Mouse (Mus musculus) stomach, embryonic 15.5 days (tissue): ENCODE measurements around the gene AL732309.1. TPM values are rescaled to one million over a fixed set of nuclear protein-coding genes. Genes with fewer than 3 reads are reported as not detected.

Experiments
- ATAC-seq: fragments of 200-750 bp; cut with Nextera tagmentation; 2 replicates; pipeline ENCODE4 v1.8.0; 2017; ENCODE audit warnings: low read depth, moderate number of reproducible peaks, moderate TSS enrichment; ENCODE audit not compliant: insufficient read depth, low FRiP score
- H3K27ac ChIP-seq: fragments of 300-500 bp; sonication (generic); 2 replicates; pipeline ENCODE4 v1.5.1; 2015; ENCODE audit warnings: mild to moderate bottlenecking, inconsistent platforms
- H3K27me3 ChIP-seq: fragments of 300-500 bp; sonication (generic); replicated peaks from 2 replicates; pipeline ENCODE4 v1.6.1; 2015; ENCODE audit warnings: inconsistent platforms
- H3K36me3 ChIP-seq: fragments of 300-500 bp; sonication (generic); 2 replicates; pipeline ENCODE4 v1.6.1; 2015; ENCODE audit warnings: inconsistent platforms
- H3K4me1 ChIP-seq: fragments of 300-500 bp; sonication (generic); 2 replicates; pipeline ENCODE4 v1.6.1; 2015; ENCODE audit warnings: inconsistent platforms
- H3K4me2 ChIP-seq: fragments of 300-500 bp; sonication (generic); 2 replicates; pipeline ENCODE4 v1.6.1; 2015; ENCODE audit warnings: mild to moderate bottlenecking, inconsistent platforms
- H3K4me3 ChIP-seq: fragments of 300-500 bp; sonication (generic); replicated peaks from 2 replicates; pipeline ENCODE4 v1.5.1; 2015; ENCODE audit warnings: inconsistent platforms
- H3K9ac ChIP-seq: fragments of 300-500 bp; sonication (generic); 2 replicates; pipeline ENCODE4 v1.6.1; 2015; ENCODE audit warnings: inconsistent platforms
- H3K9me3 ChIP-seq: fragments of 300-500 bp; sonication (generic); 2 replicates; pipeline ENCODE4 v1.6.1; 2016; ENCODE audit warnings: inconsistent platforms
- WGBS: fragments of 180-500 bp; shearing (Covaris S2); methylation state at CpG from one replicate; pipeline ENCODE4 v1.1.7; 2015; 5-methylcytosine and 5-hydroxymethylcytosine counted together
- polyA plus RNA-seq: library from polyadenylated mRNA; unstranded; fragments of >200 nt; fragmentation: Nextera tagmentation; extraction: Ambion mirVana; gene quantifications from 2 replicates; pipeline ENCODE4 v1.2.1, GENCODE M21; 2015

The AL732309.1 gene
- 5.7 and 7.2 TPM in 2 replicates for polyA plus RNA-seq

- no peak within 1 kb of the TSS for H3K4me3 ChIP-seq
- peak; percentile 63 for ATAC-seq
- no peak within 1 kb of the TSS for H3K9ac ChIP-seq
- H3K36me3 ChIP-seq: peaks cover 31% of the 10 kb centered on the region; the same call in 1 of the 2 replicates
- WGBS: 79% methylated on average over 10 of the region's 10 CpGs
- H3K27ac ChIP-seq: no peak within 1 kb of the TSS; the same call in 1 of the 2 replicates
- H3K27me3 ChIP-seq: 0 out of 2 replicates have a peak, but pooled peaks cover 19% of the 10 kb centered on the region
- H3K4me2 ChIP-seq: no peak within 1 kb of the TSS
- H3K9me3 ChIP-seq: no peaks in the 10 kb centered on the region
- peaks cover 13% of the 10 kb centered on the region; the same call in 1 of the 2 replicates for H3K4me1 ChIP-seq
Measured at GRCm38 (mm10) chr2:25246183-25247072, at the start of gene AL732309.1. AL732309.1 (minus strand) TSS chr2:25246863.

- no peak overlapping the region for H3K4me3 ChIP-seq
- peaks cover 54% of the 10 kb centered on the region for H3K27me3 ChIP-seq
- no peaks in the 10 kb centered on the region for H3K36me3 ChIP-seq
- H3K9me3 ChIP-seq: no peaks in the 10 kb centered on the region
- ATAC-seq: no peak
- no peak overlapping the region for H3K4me2 ChIP-seq
- peaks cover 33% of the 10 kb centered on the region for H3K4me1 ChIP-seq
- no peak overlapping the region for H3K9ac ChIP-seq
- 66% methylated on average over 9 of the region's 9 CpGs for WGBS
- no peak overlapping the region for H3K27ac ChIP-seq
Measured at GRCm38 (mm10) chr2:25293706-25294105, 47.0 kb upstream of the AL732309.1 start.

- peaks cover 33% of the 10 kb centered on the region for H3K4me1 ChIP-seq
- peak overlapping the region; percentile 66 for H3K4me2 ChIP-seq
- H3K27ac ChIP-seq: no peak overlapping the region
- no peaks in the 10 kb centered on the region for H3K9me3 ChIP-seq
- ATAC-seq: no peak
- 0% methylated on average over 1 of the region's 1 CpGs for WGBS
- H3K4me3 ChIP-seq: peak overlapping the region; percentile 38
- no peaks in the 10 kb centered on the region for H3K36me3 ChIP-seq
- H3K27me3 ChIP-seq: peaks cover 61% of the 10 kb centered on the region
- H3K9ac ChIP-seq: no peak overlapping the region
Measured at GRCm38 (mm10) chr2:25292856-25293255, 46.2 kb upstream of the AL732309.1 start.

GRCm38 (mm10) chr2:25292054-25292544, 45.4 kb upstream of the AL732309.1 start:
- Histone ChIP-seq H3K36me3 (no peaks in the 10 kb centered on the region), H3K27me3 (peaks cover 62% of the 10 kb centered on the region), H3K9ac (no peak overlapping the region), H3K4me1 (peaks cover 37% of the 10 kb centered on the region), H3K4me3 (peak overlapping the region; percentile 38), H3K9me3 (no peaks in the 10 kb centered on the region), H3K4me2 (peak overlapping the region; percentile 66), H3K27ac (no peak overlapping the region)
- 5% methylated on average over 40 of the region's 43 CpGs for WGBS
- ATAC-seq: no peak

- Histone ChIP-seq H3K9ac (no peak overlapping the region), H3K9me3 (no peaks in the 10 kb centered on the region), H3K27ac (no peak overlapping the region; the same call in 1 of the 2 replicates), H3K4me2 (peak overlapping the region; percentile 66), H3K4me3 (peak overlapping the region; percentile 38), H3K4me1 (peaks cover 37% of the 10 kb centered on the region), H3K36me3 (no peaks in the 10 kb centered on the region), H3K27me3 (peaks cover 58% of the 10 kb centered on the region)
- 6% methylated on average over 32 of the region's 32 CpGs for WGBS
- no peak for ATAC-seq
Measured at GRCm38 (mm10) chr2:25291184-25292053, 44.8 kb upstream of the AL732309.1 start.

GRCm38 (mm10) chr2:25290816-25291130, 44.1 kb upstream of the AL732309.1 start:
- H3K4me2 ChIP-seq: peak overlapping the region; percentile 66
- peaks cover 52% of the 10 kb centered on the region for H3K27me3 ChIP-seq
- peak overlapping the region; percentile 26 for H3K4me3 ChIP-seq
- no peak for ATAC-seq
- no peak overlapping the region for H3K9ac ChIP-seq
- WGBS: under 1% methylated on average over 18 of the region's 18 CpGs
- peaks cover 1% of the 10 kb centered on the region; the same call in 1 of the 2 replicates for H3K36me3 ChIP-seq
- H3K4me1 ChIP-seq: peaks cover 41% of the 10 kb centered on the region
- H3K27ac ChIP-seq: peak overlapping the region; percentile 9; the same call in 1 of the 2 replicates
- H3K9me3 ChIP-seq: no peaks in the 10 kb centered on the region

GRCm38 (mm10) chr2:25290101-25290815, 43.6 kb upstream of the AL732309.1 start:
- Histone ChIP-seq H3K36me3 (peaks cover 6% of the 10 kb centered on the region; the same call in 1 of the 2 replicates), H3K27ac (peak overlapping the region; percentile 9; the same call in 1 of the 2 replicates)

GRCm38 (mm10) chr2:25289651-25290050, 43.0 kb upstream of the AL732309.1 start, which contains the start of gene Lrrc26:
Lrrc26 (plus strand) TSS chr2:25289915.
- H3K4me2 ChIP-seq: peak within 1 kb of the TSS; percentile 66
- no peaks in the 10 kb centered on the region for H3K9me3 ChIP-seq
- peaks cover 44% of the 10 kb centered on the region for H3K4me1 ChIP-seq
- H3K4me3 ChIP-seq: peak within 1 kb of the TSS; percentile 26
- H3K27ac ChIP-seq: peak within 1 kb of the TSS; percentile 9; the same call in 1 of the 2 replicates
- peaks cover 49% of the 10 kb centered on the region for H3K27me3 ChIP-seq
- no peak for ATAC-seq
- H3K9ac ChIP-seq: no peak within 1 kb of the TSS
- H3K36me3 ChIP-seq: peaks cover 12% of the 10 kb centered on the region; the same call in 1 of the 2 replicates
- 14% methylated on average over 11 of the region's 11 CpGs for WGBS

More at GRCm38 (mm10) chr2:25290101-25290815, 43.6 kb upstream of the AL732309.1 start:
- Histone ChIP-seq H3K27me3 (peaks cover 49% of the 10 kb centered on the region), H3K4me2 (peak overlapping the region; percentile 66), H3K9me3 (no peaks in the 10 kb centered on the region), H3K9ac (no peak overlapping the region), H3K4me3 (peak overlapping the region; percentile 26), H3K4me1 (peaks cover 44% of the 10 kb centered on the region)
- WGBS: 2% methylated on average over 54 of the region's 54 CpGs
- ATAC-seq: no peak

- Histone ChIP-seq H3K4me3 (no peak overlapping the region), H3K27ac (no peak overlapping the region), H3K9ac (no peak overlapping the region), H3K36me3 (peaks cover 18% of the 10 kb centered on the region), H3K4me1 (peaks cover 44% of the 10 kb centered on the region), H3K9me3 (no peaks in the 10 kb centered on the region), H3K27me3 (peaks cover 49% of the 10 kb centered on the region), H3K4me2 (no peak overlapping the region)
- WGBS: 80% methylated on average over 7 of the region's 7 CpGs
- no peak for ATAC-seq
Measured at GRCm38 (mm10) chr2:25288734-25289345, 42.2 kb upstream of the AL732309.1 start.

GRCm38 (mm10) chr2:25287927-25288649, 41.4 kb upstream of the AL732309.1 start, which contains the start of gene Tmem210:
Tmem210 (plus strand) TSS chr2:25288145.
- Histone ChIP-seq H3K27ac (peak within 1 kb of the TSS; percentile 92), H3K9ac (no peak within 1 kb of the TSS), H3K4me2 (peak within 1 kb of the TSS; percentile 24; the same call in 1 of the 2 replicates), H3K4me1 (peaks cover 44% of the 10 kb centered on the region), H3K9me3 (no peaks in the 10 kb centered on the region), H3K36me3 (peaks cover 22% of the 10 kb centered on the region), H3K27me3 (peaks cover 49% of the 10 kb centered on the region), H3K4me3 (no peak within 1 kb of the TSS)
- no peak for ATAC-seq
- WGBS: 80% methylated on average over 6 of the region's 6 CpGs
